Comparison of ENCODE assay signal across 30 mouse cellular contexts in the genomic region with DNA sequence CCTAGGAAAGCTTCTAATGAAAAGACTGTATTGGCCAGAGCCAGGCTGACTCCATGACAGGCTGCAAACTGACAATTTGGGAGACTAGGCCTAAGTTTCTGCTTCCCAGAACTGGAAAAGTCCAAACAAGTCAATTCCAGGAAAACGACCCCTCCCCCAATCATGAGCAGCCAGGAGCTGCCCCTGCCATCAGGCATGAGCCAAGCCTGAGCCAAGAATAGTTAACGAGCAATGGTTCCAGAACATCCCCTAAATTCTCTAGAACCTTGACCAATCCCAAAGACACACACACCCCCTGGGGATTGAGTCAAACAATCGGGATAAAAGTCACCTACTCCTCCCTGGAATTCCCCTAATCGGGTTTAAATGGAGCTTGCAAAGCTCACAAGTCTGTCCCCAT. TPM values are rescaled to one million over a fixed set of nuclear protein-coding genes. Genes with fewer than 3 reads are reported as not detected.
DNase-seq lines count a peak whose midpoint lies in the region; ATAC-seq lines count a peak whose summit lies in the region.
"Had no signal": no experiment of that assay in that cellular context is flagged by ENCODE, and none has a peak within 500 bp of the region (broad histone marks: within the 10 kb centered on the region; RNA-seq: fewer than 3 reads in every experiment).

No protein-coding gene starts in this region.

- no peak overlapping the region for H3K27ac ChIP-seq in midbrain, embryonic 11.5 days (ENCODE audit: low read depth, low read length)
- no peak overlapping the region for H3K27ac ChIP-seq in midbrain, embryonic 15.5 days
- H3K27ac ChIP-seq in hindbrain, embryonic 11.5 days (ENCODE audit: low read depth, low read length), result no peak overlapping the region
- H3K27ac ChIP-seq: embryonic facial prominence, embryonic 13.5 days; embryonic facial prominence, embryonic 15.5 days; forebrain, embryonic 10.5 days; forebrain, embryonic 12.5 days had no signal

- ATAC-seq in midbrain, embryonic 11.5 days (ENCODE audit: low FRiP score), result no peak
- no peak for ATAC-seq in midbrain, embryonic 15.5 days (replicated peaks)
- ATAC-seq in frontal cortex, adult (ENCODE audit: low TSS enrichment), result no peak
- ATAC-seq in hindbrain, embryonic 11.5 days (ENCODE audit: low FRiP score), result no peak
- ATAC-seq: activated CD4-positive, CD25-positive, alpha-beta regulatory T cell, adult 4 months; CD4-positive, CD25-positive, alpha-beta regulatory T cell, adult 4 months; forebrain, embryonic 14.5 days; forebrain, embryonic 16.5 days; Patski had no signal

- H3K4me2 ChIP-seq in midbrain, embryonic 11.5 days, result no peak overlapping the region
- no peak overlapping the region for H3K4me2 ChIP-seq in midbrain, embryonic 15.5 days
- no peak overlapping the region for H3K4me2 ChIP-seq in hindbrain, embryonic 11.5 days (replicated peaks; ENCODE audit: low read depth, low read length)
- H3K4me2 ChIP-seq: embryonic facial prominence, embryonic 13.5 days; embryonic facial prominence, embryonic 15.5 days; forebrain, embryonic 12.5 days had no signal

- no peak overlapping the region for H3K4me3 ChIP-seq in midbrain, embryonic 11.5 days (ENCODE audit: low read depth, low read length)
- H3K4me3 ChIP-seq in midbrain, embryonic 15.5 days, result no peak overlapping the region
- no peak overlapping the region for H3K4me3 ChIP-seq in hindbrain, embryonic 11.5 days (ENCODE audit: low read depth, low read length)
- H3K4me3 ChIP-seq: embryonic facial prominence, embryonic 13.5 days; embryonic facial prominence, embryonic 15.5 days; erythroblast, embryonic 14.5 days; forebrain, embryonic 10.5 days; forebrain, embryonic 12.5 days had no signal

- peak; percentile 64 for DNase-seq in midbrain, embryonic 11.5 days (ENCODE audit: low spot score, missing footprints)
- DNase-seq in ES-CJ7 (ENCODE audit: low read depth, low spot score), result peak; percentile 83
- DNase-seq in R1 (ENCODE audit: low read depth, low spot score), result peak; percentile 89
- peak; percentile 4 for DNase-seq in yolk sac, embryonic 10.5 days (ENCODE audit: low spot score)
- DNase-seq in right cerebral cortex, postnatal 25 days, result no peak
- no peak for DNase-seq in hindbrain, embryonic 11.5 days (ENCODE audit: low spot score)
- DNase-seq: adrenal gland, adult 8-10 months; adrenal gland, postnatal 14 days; adrenal gland, postnatal 36 days; B cell, adult 2 months; cerebellum, adult 11-12 months; cerebellum, adult 2 months; cerebellum, adult 9-10 months; cerebellum, postnatal 10 days; cerebellum, postnatal 36 days; embryo, embryonic 11 days had no signal

- WGBS in midbrain, embryonic 11.5 days, result 88% methylated on average over 4 of the region's 4 CpGs
- WGBS in midbrain, embryonic 15.5 days, result 81% methylated on average over 4 of the region's 4 CpGs
- WGBS in hindbrain, embryonic 11.5 days, result 92% methylated on average over 4 of the region's 4 CpGs

- H3K9ac ChIP-seq in midbrain, embryonic 11.5 days (ENCODE audit: low read length), result no peak overlapping the region
- no peak overlapping the region for H3K9ac ChIP-seq in midbrain, embryonic 15.5 days
- no peak overlapping the region for H3K9ac ChIP-seq in hindbrain, embryonic 11.5 days (ENCODE audit: low read depth, low read length)
- H3K9ac ChIP-seq: embryonic facial prominence, embryonic 13.5 days; embryonic facial prominence, embryonic 15.5 days; forebrain, embryonic 12.5 days had no signal

- peaks cover 8% of the 10 kb centered on the region; the same call in 1 of the 2 replicates for H3K9me3 ChIP-seq in midbrain, embryonic 11.5 days (ENCODE audit: control insufficient read depth, low read length)
- H3K9me3 ChIP-seq in midbrain, embryonic 15.5 days, result peaks cover 23% of the 10 kb centered on the region
- peaks cover 5% of the 10 kb centered on the region for H3K9me3 ChIP-seq in hindbrain, embryonic 11.5 days (ENCODE audit: control insufficient read depth, low read length)

- H3K36me3 ChIP-seq in midbrain, embryonic 11.5 days (ENCODE audit: control insufficient read depth, insufficient read depth, low read length), result no peaks in the 10 kb centered on the region
- H3K36me3 ChIP-seq in midbrain, embryonic 15.5 days (replicated peaks), result no peaks in the 10 kb centered on the region
- H3K36me3 ChIP-seq in hindbrain, embryonic 11.5 days (ENCODE audit: control insufficient read depth, insufficient read depth, low read length), result no peaks in the 10 kb centered on the region
- H3K36me3 ChIP-seq: embryonic facial prominence, embryonic 15.5 days had no signal

- no peaks in the 10 kb centered on the region for H3K4me1 ChIP-seq in midbrain, embryonic 11.5 days (ENCODE audit: control insufficient read depth, insufficient read depth, low read length)
- H3K4me1 ChIP-seq in midbrain, embryonic 15.5 days, result no peaks in the 10 kb centered on the region
- H3K4me1 ChIP-seq in hindbrain, embryonic 11.5 days (replicated peaks; ENCODE audit: control insufficient read depth, insufficient read depth, low read length), result no peaks in the 10 kb centered on the region
- H3K4me1 ChIP-seq: embryonic facial prominence, embryonic 13.5 days; embryonic facial prominence, embryonic 15.5 days; forebrain, embryonic 10.5 days; forebrain, embryonic 12.5 days had no signal

- H3K27me3 ChIP-seq in midbrain, embryonic 11.5 days (ENCODE audit: control insufficient read depth, insufficient read depth, low read length), result no peaks in the 10 kb centered on the region
- no peaks in the 10 kb centered on the region for H3K27me3 ChIP-seq in midbrain, embryonic 15.5 days (replicated peaks)
- H3K27me3 ChIP-seq in hindbrain, embryonic 11.5 days (ENCODE audit: control insufficient read depth, insufficient read depth, low read length), result no peaks in the 10 kb centered on the region
- H3K27me3 ChIP-seq: CH12.LX; embryonic facial prominence, embryonic 13.5 days; embryonic facial prominence, embryonic 15.5 days; forebrain, embryonic 12.5 days; Patski had no signal

RNA-seq across cellular contexts. Expression of gene Gm17655, which starts 10.6 kb away (rescaled TPM):
- polyA plus RNA-seq in midbrain, embryonic 11.5 days (2014; fragmentation: Nextera tagmentation; extraction: Ambion mirVana), result 5.2 and 8.2 TPM in 2 replicates
- polyA plus RNA-seq in midbrain, embryonic 15.5 days (2015; fragmentation: Nextera tagmentation; extraction: Ambion mirVana), result 3.2 and 4.4 TPM in 2 replicates
- polyA plus RNA-seq in hindbrain, embryonic 11.5 days (2014; fragmentation: Nextera tagmentation; extraction: Ambion mirVana), result 5.5 and 6.4 TPM in 2 replicates
- polyA plus RNA-seq: erythroblast, embryonic 14.5 days had no signal

RNA-seq across cellular contexts. Expression of gene Gm35315, which starts 11.3 kb away (rescaled TPM):
- 0.46 and 0.74 TPM in 2 replicates for polyA plus RNA-seq in midbrain, embryonic 11.5 days (2014; fragmentation: Nextera tagmentation; extraction: Ambion mirVana)
- 0.56 and 0.58 TPM in 2 replicates for polyA plus RNA-seq in midbrain, embryonic 15.5 days (2015; fragmentation: Nextera tagmentation; extraction: Ambion mirVana)
- 0.80 and 1.0 TPM in 2 replicates for polyA plus RNA-seq in hindbrain, embryonic 11.5 days (2014; fragmentation: Nextera tagmentation; extraction: Ambion mirVana)

RNA-seq across cellular contexts. Expression of gene Plcxd1, which starts 16.8 kb away (rescaled TPM):
- 0.28 and 0.41 TPM in 2 replicates for polyA plus RNA-seq in midbrain, embryonic 11.5 days (2014; fragmentation: Nextera tagmentation; extraction: Ambion mirVana)
- polyA plus RNA-seq in midbrain, embryonic 15.5 days (2015; fragmentation: Nextera tagmentation; extraction: Ambion mirVana), result 7.0 and 7.5 TPM in 2 replicates
- polyA plus RNA-seq in hindbrain, embryonic 11.5 days (2014; fragmentation: Nextera tagmentation; extraction: Ambion mirVana), result 0.64 and 0.76 TPM in 2 replicates
- polyA plus RNA-seq: erythroblast, embryonic 14.5 days; G1E had no signal

RNA-seq across cellular contexts. Expression of gene Gtpbp6, which starts 25.0 kb away (rescaled TPM):
- 23.9 and 24.7 TPM in 2 replicates for polyA plus RNA-seq in midbrain, embryonic 11.5 days (2014; fragmentation: Nextera tagmentation; extraction: Ambion mirVana)
- 67.0 and 67.3 TPM in 2 replicates for polyA plus RNA-seq in midbrain, embryonic 15.5 days (2015; fragmentation: Nextera tagmentation; extraction: Ambion mirVana)
- polyA plus RNA-seq in hindbrain, embryonic 11.5 days (2014; fragmentation: Nextera tagmentation; extraction: Ambion mirVana), result 26.6 and 29.5 TPM in 2 replicates

RNA-seq across cellular contexts. Expression of gene Zfp605, which starts 26.9 kb away (rescaled TPM):
- polyA plus RNA-seq in midbrain, embryonic 11.5 days (2014; fragmentation: Nextera tagmentation; extraction: Ambion mirVana), result 5.8 and 6.4 TPM in 2 replicates
- 18.1 and 19.7 TPM in 2 replicates for polyA plus RNA-seq in midbrain, embryonic 15.5 days (2015; fragmentation: Nextera tagmentation; extraction: Ambion mirVana)
- 8.6 and 10.7 TPM in 2 replicates for polyA plus RNA-seq in hindbrain, embryonic 11.5 days (2014; fragmentation: Nextera tagmentation; extraction: Ambion mirVana)

Comparison
In these comparisons a context has a peak if more than half of its experiments do, and no peak if none do; other contexts are left out.
1. DNase-seq: peak in midbrain, embryonic 11.5 days (single experiment), ES-CJ7 (single experiment), R1 (single experiment) and yolk sac, embryonic 10.5 days (single experiment); none in right cerebral cortex, postnatal 25 days (single experiment) and hindbrain, embryonic 11.5 days (single experiment).